Mouse (Mus musculus) lung, postnatal 0 days (tissue): ENCODE measurements around the gene Lypd6. TPM values are rescaled to one million over a fixed set of nuclear protein-coding genes. Genes with fewer than 3 reads are reported as not detected.

Source experiments
- ATAC-seq: fragments of 200-750 bp; cut with Nextera tagmentation; 2 replicates; pipeline ENCODE4 v1.8.0; 2017; ENCODE audit warnings: moderate library complexity
- DNase-seq: peaks from one replicate; pipeline ENCODE4 v3.0.0-alpha.2; 2016; ENCODE audit warnings: low spot score
- H3K27ac ChIP-seq: fragments of 300-500 bp; sonication (generic); 2 replicates; pipeline ENCODE4 v1.5.1; 2014; ENCODE audit warnings: antibody characterized with exemption, mild to moderate bottlenecking, low read length, mixed read lengths
- H3K27me3 ChIP-seq: fragments of 300-500 bp; sonication (generic); replicated peaks from 2 replicates; pipeline ENCODE4 v1.6.1; 2014; ENCODE audit warnings: low read length, mixed read lengths; ENCODE audit not compliant: insufficient read depth
- H3K36me3 ChIP-seq: fragments of 300-500 bp; sonication (generic); 2 replicates; pipeline ENCODE4 v1.6.1; 2014; ENCODE audit warnings: low read length, mixed read lengths; ENCODE audit not compliant: insufficient read depth
- H3K4me1 ChIP-seq: fragments of 300-500 bp; sonication (generic); 2 replicates; pipeline ENCODE4 v1.6.1; 2014; ENCODE audit warnings: antibody characterized with exemption, low read depth, low read length, mixed read lengths; ENCODE audit not compliant: insufficient read depth
- H3K4me2 ChIP-seq: fragments of 300-500 bp; sonication (generic); replicated peaks from 2 replicates; pipeline ENCODE4 v1.6.1; 2014; ENCODE audit warnings: low read depth, mild to moderate bottlenecking, low read length, moderate library complexity, mixed read lengths
- H3K4me3 ChIP-seq: fragments of 300-500 bp; sonication (generic); 2 replicates; pipeline ENCODE4 v1.5.1; 2014; ENCODE audit warnings: low read depth, low read length
- H3K9ac ChIP-seq: fragments of 300-500 bp; sonication (generic); replicated peaks from 2 replicates; pipeline ENCODE4 v1.6.1; 2014; ENCODE audit warnings: low read depth, mild to moderate bottlenecking
- H3K9me3 ChIP-seq: fragments of 300-500 bp; sonication (generic); 2 replicates; pipeline ENCODE4 v1.6.1; 2016; ENCODE audit warnings: low read length, mixed read lengths
- CTCF ChIP-seq: IDR thresholded peaks from 2 replicates; pipeline ENCODE4 v1.5.1; 2016; ENCODE audit warnings: antibody characterized with exemption, mild to moderate bottlenecking
- EP300 ChIP-seq: IDR thresholded peaks from 2 replicates; pipeline ENCODE4 v1.6.1; 2016; ENCODE audit warnings: antibody characterized with exemption, mild to moderate bottlenecking, control low read depth
- WGBS: fragments of 180-500 bp; shearing (Covaris S2); extraction: QIAGEN DNeasy Blood & Tissue Kit; methylation state at CpG from one replicate; pipeline ENCODE4 v1.1.7; 2014; 5-methylcytosine and 5-hydroxymethylcytosine counted together
- polyA plus RNA-seq: library from polyadenylated mRNA; unstranded; fragments of >200 nt; fragmentation: Nextera tagmentation; extraction: Ambion mirVana; gene quantifications from 2 replicates; pipeline ENCODE4 v1.2.1, GENCODE M21; 2015

The Lypd6 gene
- polyA plus RNA-seq, 1 experiment from 2014 or later = 0.78 TPM

GRCm38 (mm10) chr2:50105590-50105989, 39.4 kb downstream of the Lypd6 start:
- H3K4me2 ChIP-seq = no peak overlapping the region
- no peak overlapping the region for H3K4me3 ChIP-seq
- H3K4me1 ChIP-seq = 0 out of 2 replicates have a peak, but pooled peaks cover 4% of the 10 kb centered on the region
- no peak for TF ChIP-seq CTCF
- TF ChIP-seq EP300 = no peak
- H3K9me3 ChIP-seq = no peaks in the 10 kb centered on the region
- H3K27me3 ChIP-seq = no peaks in the 10 kb centered on the region
- no peak overlapping the region for H3K9ac ChIP-seq
- H3K36me3 ChIP-seq = no peaks in the 10 kb centered on the region
- DNase-seq = no peak
- WGBS = 58% methylated on average over 3 of the region's 3 CpGs
- no peak overlapping the region for H3K27ac ChIP-seq
- no peak for ATAC-seq

GRCm38 (mm10) chr2:50105992-50106391, 39.8 kb downstream of the Lypd6 start:
- H3K4me2 ChIP-seq = no peak overlapping the region
- no peak for ATAC-seq
- WGBS = 81% methylated on average over 3 of the region's 3 CpGs
- DNase-seq = no peak
- TF ChIP-seq CTCF (no peak), EP300 (no peak)
- no peak overlapping the region for H3K27ac ChIP-seq
- 0 out of 2 replicates have a peak, but pooled peaks cover 4% of the 10 kb centered on the region for H3K4me1 ChIP-seq
- H3K9ac ChIP-seq = no peak overlapping the region
- no peaks in the 10 kb centered on the region for H3K36me3 ChIP-seq
- H3K9me3 ChIP-seq = no peaks in the 10 kb centered on the region
- H3K27me3 ChIP-seq = no peaks in the 10 kb centered on the region
- no peak overlapping the region for H3K4me3 ChIP-seq

GRCm38 (mm10) chr2:50106879-50107278, 40.6 kb downstream of the Lypd6 start:
- ATAC-seq (no peak), DNase-seq (no peak)
- Histone ChIP-seq H3K9ac (no peak overlapping the region), H3K27me3 (no peaks in the 10 kb centered on the region), H3K27ac (no peak overlapping the region), H3K4me1 (0 out of 2 replicates have a peak, but pooled peaks cover 4% of the 10 kb centered on the region), H3K4me3 (no peak overlapping the region), H3K36me3 (no peaks in the 10 kb centered on the region), H3K4me2 (no peak overlapping the region), H3K9me3 (no peaks in the 10 kb centered on the region)
- 85% methylated on average over 3 of the region's 3 CpGs for WGBS
- no peak for TF ChIP-seq CTCF
- TF ChIP-seq EP300 = no peak

- no peaks in the 10 kb centered on the region for H3K36me3 ChIP-seq
- H3K9ac ChIP-seq = no peak overlapping the region
- H3K4me3 ChIP-seq = no peak overlapping the region
- TF ChIP-seq EP300 = no peak
- TF ChIP-seq CTCF = no peak
- H3K27ac ChIP-seq = no peak overlapping the region
- H3K4me1 ChIP-seq = 0 out of 2 replicates have a peak, but pooled peaks cover 4% of the 10 kb centered on the region
- no peaks in the 10 kb centered on the region for H3K9me3 ChIP-seq
- DNase-seq = peak; percentile 60
- 23% methylated on average over 10 of the region's 10 CpGs for WGBS
- H3K4me2 ChIP-seq = peak overlapping the region; percentile 29
- peak; percentile 78 for ATAC-seq
- no peaks in the 10 kb centered on the region for H3K27me3 ChIP-seq
Measured at GRCm38 (mm10) chr2:50110167-50110566, 43.9 kb downstream of the Lypd6 start.

- TF ChIP-seq CTCF (no peak), EP300 (no peak)
- H3K36me3 ChIP-seq = no peaks in the 10 kb centered on the region
- H3K9me3 ChIP-seq = no peaks in the 10 kb centered on the region
- 0 out of 2 replicates have a peak, but pooled peaks cover 4% of the 10 kb centered on the region for H3K4me1 ChIP-seq
- H3K4me3 ChIP-seq = no peak overlapping the region
- H3K27ac ChIP-seq = no peak overlapping the region
- ATAC-seq (no peak), DNase-seq (no peak)
- no peak overlapping the region for H3K4me2 ChIP-seq
- no peak overlapping the region for H3K9ac ChIP-seq
- no peaks in the 10 kb centered on the region for H3K27me3 ChIP-seq
- 85% methylated on average over 3 of the region's 3 CpGs for WGBS
Measured at GRCm38 (mm10) chr2:50111169-50111568, 44.9 kb downstream of the Lypd6 start.

GRCm38 (mm10) chr2:50111609-50112008, 45.4 kb downstream of the Lypd6 start:
- no peaks in the 10 kb centered on the region for H3K36me3 ChIP-seq
- no peaks in the 10 kb centered on the region for H3K27me3 ChIP-seq
- TF ChIP-seq CTCF (no peak), EP300 (no peak)
- 0 out of 2 replicates have a peak, but pooled peaks cover 4% of the 10 kb centered on the region for H3K4me1 ChIP-seq
- ATAC-seq = no peak
- H3K4me2 ChIP-seq = no peak overlapping the region
- H3K4me3 ChIP-seq = no peak overlapping the region
- H3K9ac ChIP-seq = no peak overlapping the region
- DNase-seq = no peak
- no peaks in the 10 kb centered on the region for H3K9me3 ChIP-seq
- no peak overlapping the region for H3K27ac ChIP-seq
- WGBS = 30% methylated on average over 1 of the region's 1 CpGs

GRCm38 (mm10) chr2:50112427-50112826, 46.2 kb downstream of the Lypd6 start:
- DNase-seq (no peak), ATAC-seq (no peak)
- Histone ChIP-seq H3K27ac (no peak overlapping the region), H3K9ac (no peak overlapping the region), H3K4me1 (0 out of 2 replicates have a peak, but pooled peaks cover 4% of the 10 kb centered on the region), H3K27me3 (no peaks in the 10 kb centered on the region), H3K36me3 (no peaks in the 10 kb centered on the region), H3K4me3 (no peak overlapping the region), H3K9me3 (no peaks in the 10 kb centered on the region), H3K4me2 (no peak overlapping the region)
- WGBS = 80% methylated on average over 5 of the region's 5 CpGs
- TF ChIP-seq EP300 (no peak), CTCF (no peak)
